Mouse (Mus musculus) activated CD4-positive, CD25-positive, alpha-beta regulatory T cell, adult 4 months (primary cell): ENCODE data around the gene H2-Q6. TPM values are rescaled to one million over a fixed set of nuclear protein-coding genes. Genes with fewer than 3 reads are reported as not detected.
"Not testable (repeated sequence)": the region's sequence is repeated elsewhere in the genome, so short reads cannot be mapped to it uniquely, and the experiment has no call there.

ENCODE experiments used
- ATAC-seq: one replicate; pipeline ENCODE4 v1.8.0; 2017
- polyA plus RNA-seq, 2 experiments: library from polyadenylated mRNA; unstranded; fragments of 100-300 nt; shearing (Covaris generic); gene quantifications; one replicate each; pipeline ENCODE4 v1.2.1; 2017

Gene H2-Q6
- polyA plus RNA-seq, 2 experiments from 2014 or later = 450 to 531 TPM

- ATAC-seq = not testable (repeated sequence)
Observed at GRCm38 (mm10) chr17:35434836-35435235, 10.2 kb downstream of the H2-Q6 start.

- not testable (repeated sequence) for ATAC-seq
Observed at GRCm38 (mm10) chr17:35435577-35435976, 10.9 kb downstream of the H2-Q6 start.

- not testable (repeated sequence) for ATAC-seq
Observed at GRCm38 (mm10) chr17:35437386-35437936, 12.8 kb downstream of the H2-Q6 start.

- not testable (repeated sequence) for ATAC-seq
Observed at GRCm38 (mm10) chr17:35438395-35438794, 13.7 kb downstream of the H2-Q6 start.

- peak; percentile 95 for ATAC-seq
Observed at GRCm38 (mm10) chr17:35438885-35439284, 14.2 kb downstream of the H2-Q6 start, which contains the start of gene H2-Q7. H2-Q7 (plus strand) TSS chr17:35439155.

GRCm38 (mm10) chr17:35439295-35439747 is 14.7 kb downstream of the H2-Q6 start:
- ATAC-seq = peak; percentile 3

GRCm38 (mm10) chr17:35439925-35440645 is 15.4 kb downstream of the H2-Q6 start:
- not testable (repeated sequence) for ATAC-seq

GRCm38 (mm10) chr17:35442376-35442775 is 17.7 kb downstream of the H2-Q6 start:
- not testable (repeated sequence) for ATAC-seq

- ATAC-seq = not testable (repeated sequence)
Observed at GRCm38 (mm10) chr17:35444510-35444909, 19.9 kb downstream of the H2-Q6 start.

GRCm38 (mm10) chr17:35458247-35458646 is 33.6 kb downstream of the H2-Q6 start:
- not testable (repeated sequence) for ATAC-seq

GRCm38 (mm10) chr17:35460513-35461341 is 36.1 kb downstream of the H2-Q6 start:
- ATAC-seq = peak; percentile 92

- not testable (repeated sequence) for ATAC-seq
Observed at GRCm38 (mm10) chr17:35465651-35466050, 41.0 kb downstream of the H2-Q6 start.

GRCm38 (mm10) chr17:35468936-35469335 is 44.3 kb downstream of the H2-Q6 start:
- not testable (repeated sequence) for ATAC-seq

GRCm38 (mm10) chr17:35469842-35470751 is 45.4 kb downstream of the H2-Q6 start, which contains the start of gene H2-Q10:
H2-Q10 (plus strand) TSS chr17:35470089.
- ATAC-seq = no peak

Other genes starting within 250 kb of the H2-Q6 start
- 1 to 10 TPM in 1 of 2 experiments, under 1 TPM in 1; 0.91 to 1.9 TPM for gene Aif1, start 248.8 kb upstream of the H2-Q6 start, polyA plus RNA-seq
- gene Lst1, start 236.4 kb upstream of the H2-Q6 start, polyA plus RNA-seq = 10 to 100 TPM in 1 of 2 experiments, 1 to 10 TPM in 1; 5.4 to 13.4 TPM
- gene Ltb, start 230.4 kb upstream of the H2-Q6 start, polyA plus RNA-seq = 100 to 1,000 TPM; 134 to 383 TPM
- gene Tnf, start 222.8 kb upstream of the H2-Q6 start, polyA plus RNA-seq = 10 to 100 TPM; 21.5 to 21.6 TPM
- gene Lta, start 219.5 kb upstream of the H2-Q6 start, polyA plus RNA-seq = 10 to 100 TPM; 70.5 to 90.5 TPM
- 1 to 10 TPM in 1 of 2 experiments, not detected in 1; 1.8 TPM for gene Gm16181, start 204.0 kb upstream of the H2-Q6 start, polyA plus RNA-seq
- 1 to 10 TPM; 2.3 to 4.0 TPM for gene Atp6v1g2, start 191.2 kb upstream of the H2-Q6 start, polyA plus RNA-seq
- gene Nfkbil1, start 189.1 kb upstream of the H2-Q6 start, polyA plus RNA-seq = 1 to 10 TPM; 3.4 to 4.4 TPM
- gene Ddx39b, start 183.1 kb upstream of the H2-Q6 start, polyA plus RNA-seq = 100 to 1,000 TPM; 200 to 247 TPM
- gene H2-D1, start 162.1 kb upstream of the H2-Q6 start, polyA plus RNA-seq = 1,000 to 10,000 TPM; 3,460 to 4,099 TPM
- gene H2-Q1, start 104.4 kb upstream of the H2-Q6 start, polyA plus RNA-seq = not detected
- 1 to 10 TPM; 7.5 to 8.8 TPM for gene H2-Q2, start 82.6 kb upstream of the H2-Q6 start, polyA plus RNA-seq
- gene H2-Q4, start 45.2 kb upstream of the H2-Q6 start, polyA plus RNA-seq = 10 to 100 TPM; 12.1 to 12.7 TPM
- 1,000 to 10,000 TPM; 1,012 to 1,237 TPM for gene H2-Q7, start 14.3 kb downstream of the H2-Q6 start, polyA plus RNA-seq
- 10 to 100 TPM in 1 of 2 experiments, 1 to 10 TPM in 1; 7.3 to 20.1 TPM for gene H2-Q10, start 45.2 kb downstream of the H2-Q6 start, polyA plus RNA-seq
- gene Pou5f1, start 81.2 kb downstream of the H2-Q6 start, polyA plus RNA-seq = under 1 TPM in 1 of 2 experiments, not detected in 1; 0.36 TPM
- gene Tcf19, start 92.0 kb downstream of the H2-Q6 start, polyA plus RNA-seq = 10 to 100 TPM; 29.2 to 36.6 TPM
- 1 to 10 TPM; 3.7 to 5.0 TPM for gene Cchcr1, start 92.2 kb downstream of the H2-Q6 start, polyA plus RNA-seq
- not detected for gene Psors1c2, start 108.4 kb downstream of the H2-Q6 start, polyA plus RNA-seq
- not detected for gene Cdsn, start 127.3 kb downstream of the H2-Q6 start, polyA plus RNA-seq
- not detected for gene 2300002M23Rik, start 142.6 kb downstream of the H2-Q6 start, polyA plus RNA-seq
- not detected for gene Sfta2, start 176.7 kb downstream of the H2-Q6 start, polyA plus RNA-seq
- not detected for gene Gm9573, start 201.8 kb downstream of the H2-Q6 start, polyA plus RNA-seq
- gene Mucl3, start 218.8 kb downstream of the H2-Q6 start, polyA plus RNA-seq = under 1 TPM in 1 of 2 experiments, not detected in 1; 0.36 TPM
- 10 to 100 TPM in 1 of 2 experiments, 1 to 10 TPM in 1; 9.3 to 11.8 TPM for gene Vars2, start 242.7 kb downstream of the H2-Q6 start, polyA plus RNA-seq
- 10 to 100 TPM; 11.5 to 30.4 TPM for gene Gtf2h4, start 248.9 kb downstream of the H2-Q6 start, polyA plus RNA-seq